Mouse (Mus musculus) layer of hippocampus, postnatal 10 days (tissue): ENCODE measurements at regions not wholly inside any gene's neighbourhood (a gene's known extent, or its start where the extent isn't known, plus 50 kb on each side); places are given as distances from the start of the nearest gene placed in this dataset.
"Not testable (repeated sequence)": the region's sequence is repeated elsewhere in the genome, so short reads cannot be mapped to it uniquely, and the experiment has no call there.

Experiments
- DNase-seq, 2 experiments: peaks; one replicate each; pipeline ENCODE4 v3.0.0; 2021; ENCODE audit warnings: low spot score in 2 of 2

DNA sequence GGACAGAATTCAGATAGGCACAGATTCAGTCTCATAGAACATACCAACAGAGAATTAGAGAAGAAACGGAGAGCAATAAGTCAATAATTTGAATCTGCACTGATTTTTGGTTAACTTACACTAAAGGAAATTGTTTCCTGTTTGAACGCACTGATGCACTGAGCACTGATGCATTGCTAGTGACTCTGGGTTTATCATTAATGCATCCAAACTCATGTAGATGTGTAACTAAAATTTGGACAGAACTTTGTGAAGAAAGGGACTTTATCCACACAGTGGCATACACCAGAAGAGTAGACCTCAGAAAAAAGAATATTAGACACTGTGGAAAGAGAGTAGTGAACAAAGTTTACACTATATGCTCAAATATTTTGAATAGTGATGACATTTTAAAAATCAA is 364.2 kb downstream of the Casp12 start:
- no peak for DNase-seq

DNA sequence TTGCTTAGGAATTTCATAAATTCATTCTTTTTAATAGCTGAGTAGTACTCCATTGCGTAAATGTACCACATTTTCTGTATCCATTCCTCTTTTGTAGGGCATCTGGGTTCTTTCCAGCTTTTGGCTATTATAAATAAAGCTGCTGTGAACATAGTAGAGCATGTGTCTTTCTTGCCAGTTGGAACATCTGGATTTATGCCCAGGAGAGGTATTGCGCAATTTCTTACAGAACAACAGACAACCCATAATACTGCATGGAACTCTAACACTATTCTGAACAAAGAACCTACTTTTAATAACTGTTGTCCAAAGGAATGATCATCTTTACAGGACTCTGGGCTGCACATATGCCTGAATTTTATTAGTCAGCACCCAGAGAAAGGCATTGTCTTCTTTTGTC is 373.4 kb downstream of the Casp12 start:
- DNase-seq = not testable (repeated sequence)

DNA sequence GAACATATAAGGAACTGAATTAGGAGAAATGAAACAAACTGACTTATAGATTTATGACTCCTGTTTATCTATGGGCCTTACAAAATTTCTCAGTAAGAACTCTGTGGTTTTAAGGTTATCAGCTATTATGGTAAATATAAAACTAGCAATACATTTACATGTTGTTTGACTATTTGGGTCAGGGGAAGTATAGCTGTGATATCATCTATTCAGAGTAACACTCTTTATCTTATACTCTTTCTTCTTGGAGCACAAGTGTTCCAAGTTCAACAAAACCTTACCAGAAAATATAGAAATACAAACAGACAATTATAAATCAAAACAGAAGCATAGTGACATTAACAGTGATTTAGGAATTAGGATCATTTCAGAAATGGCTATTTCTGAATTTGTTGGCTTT is 383.6 kb downstream of the Casp12 start:
- no peak for DNase-seq

DNA sequence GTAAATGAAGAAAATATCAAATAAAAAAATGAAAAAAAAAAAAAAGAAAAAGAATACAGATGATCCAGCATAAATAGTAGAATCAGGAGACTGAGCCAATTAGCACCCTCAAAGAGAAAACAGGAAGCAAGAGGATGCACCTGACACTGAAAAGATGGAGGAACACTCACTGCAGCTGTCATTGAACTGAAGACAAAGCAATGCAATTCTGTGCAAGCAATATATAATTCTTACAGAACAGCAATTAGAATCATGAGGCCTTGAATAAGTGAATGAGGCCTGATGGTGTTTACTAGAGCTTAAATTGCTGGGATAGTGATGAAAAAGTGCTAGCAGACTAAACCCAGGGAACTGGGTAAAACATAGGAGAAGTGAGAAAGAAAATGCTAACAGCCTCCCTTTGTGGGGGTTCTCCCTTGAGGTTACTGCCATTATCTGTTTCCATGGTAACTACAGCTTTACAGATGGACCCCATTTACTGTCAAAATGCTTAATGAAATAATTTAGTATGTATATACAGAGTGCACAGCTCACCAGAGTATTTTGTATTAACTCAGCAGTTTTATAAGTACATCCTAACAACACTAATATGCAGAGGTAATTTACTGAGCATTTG is 407.6 kb downstream of the Casp12 start:
- DNase-seq = no peak

DNA sequence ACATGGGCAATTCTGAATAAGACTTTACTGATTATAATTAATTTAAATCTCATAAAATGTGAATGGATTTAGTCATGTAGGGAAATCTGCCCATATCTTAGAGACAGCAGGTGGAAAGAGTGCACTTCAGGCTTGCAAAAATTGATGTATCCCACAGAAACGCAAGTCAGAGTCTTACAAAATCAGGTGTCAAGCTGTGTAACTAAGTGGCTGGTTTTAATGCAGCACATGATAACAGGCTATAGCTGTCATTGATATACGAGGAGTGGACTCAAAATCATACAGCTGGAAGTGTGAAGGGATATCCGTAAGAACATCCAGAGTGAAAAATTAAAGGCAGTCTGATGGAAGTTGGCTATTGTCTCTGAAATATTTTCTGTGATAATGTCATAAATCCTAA is 408.6 kb downstream of the Casp12 start:
- no peak for DNase-seq

DNA sequence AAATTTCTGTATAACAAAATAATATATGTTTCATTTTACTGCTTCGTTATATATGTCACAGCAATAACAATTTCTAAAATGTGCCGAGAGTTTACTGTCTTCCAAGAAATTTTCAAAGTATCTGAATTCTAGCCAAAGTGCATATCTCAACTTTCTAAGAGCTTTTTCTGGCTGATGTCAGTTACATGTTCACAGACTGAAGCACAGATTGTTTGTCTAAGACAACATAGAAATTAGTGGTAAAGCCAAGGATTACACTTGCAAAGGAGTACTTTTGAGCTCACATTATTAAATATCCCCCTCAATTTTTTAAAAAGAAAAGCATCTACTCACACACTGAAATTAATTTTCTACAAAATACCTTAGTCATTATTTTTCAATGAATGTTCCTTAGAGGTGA is 407.2 kb upstream of the Pdgfd start:
- no peak for DNase-seq

DNA sequence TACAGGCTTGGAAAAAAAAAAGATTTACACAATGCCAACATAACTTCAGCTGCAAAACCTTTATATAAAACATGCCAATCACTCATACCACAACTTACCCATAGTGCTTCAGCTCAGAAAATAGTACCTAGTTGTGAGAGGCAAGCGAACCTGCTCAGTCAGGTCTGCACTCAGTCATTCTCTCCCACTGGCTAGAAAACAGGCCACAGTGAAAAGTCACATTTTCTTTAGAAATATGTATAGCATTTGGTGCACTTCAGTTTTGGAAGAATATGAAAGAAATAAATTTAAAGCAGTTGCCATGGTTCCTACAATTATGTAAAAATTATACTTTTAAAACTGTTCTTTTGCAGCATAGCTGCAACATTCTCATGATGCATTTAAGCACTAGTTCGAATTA is 398.5 kb upstream of the Pdgfd start:
- no peak for DNase-seq

DNA sequence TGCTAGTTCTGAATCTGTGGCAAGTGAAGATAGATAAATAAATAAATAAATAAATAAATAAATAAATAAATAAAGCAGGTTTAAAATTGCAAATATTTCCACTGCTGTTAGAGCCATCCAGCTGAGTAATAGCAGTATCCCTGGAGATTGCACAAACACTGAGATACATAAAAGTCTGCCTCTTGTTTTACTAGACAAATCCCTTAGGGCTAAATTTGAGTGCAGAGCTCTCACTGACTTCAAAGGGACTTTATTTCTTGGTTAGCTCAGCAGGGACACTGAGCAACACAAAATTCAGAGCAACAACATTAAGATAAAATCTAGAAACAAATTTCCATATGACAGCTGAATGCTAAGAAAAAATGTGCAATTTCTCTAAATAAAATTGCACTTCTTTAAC is 397.2 kb upstream of the Pdgfd start:
- DNase-seq = no peak
